Mouse (Mus musculus) brain, adult 2 months (tissue): ENCODE results near the gene Hspa4l.

Source experiments
- DNase-seq: peaks from one replicate; pipeline ENCODE4 v3.0.0; 2011; ENCODE audit warnings: low read depth, low spot score

Gene Hspa4l

DNA sequence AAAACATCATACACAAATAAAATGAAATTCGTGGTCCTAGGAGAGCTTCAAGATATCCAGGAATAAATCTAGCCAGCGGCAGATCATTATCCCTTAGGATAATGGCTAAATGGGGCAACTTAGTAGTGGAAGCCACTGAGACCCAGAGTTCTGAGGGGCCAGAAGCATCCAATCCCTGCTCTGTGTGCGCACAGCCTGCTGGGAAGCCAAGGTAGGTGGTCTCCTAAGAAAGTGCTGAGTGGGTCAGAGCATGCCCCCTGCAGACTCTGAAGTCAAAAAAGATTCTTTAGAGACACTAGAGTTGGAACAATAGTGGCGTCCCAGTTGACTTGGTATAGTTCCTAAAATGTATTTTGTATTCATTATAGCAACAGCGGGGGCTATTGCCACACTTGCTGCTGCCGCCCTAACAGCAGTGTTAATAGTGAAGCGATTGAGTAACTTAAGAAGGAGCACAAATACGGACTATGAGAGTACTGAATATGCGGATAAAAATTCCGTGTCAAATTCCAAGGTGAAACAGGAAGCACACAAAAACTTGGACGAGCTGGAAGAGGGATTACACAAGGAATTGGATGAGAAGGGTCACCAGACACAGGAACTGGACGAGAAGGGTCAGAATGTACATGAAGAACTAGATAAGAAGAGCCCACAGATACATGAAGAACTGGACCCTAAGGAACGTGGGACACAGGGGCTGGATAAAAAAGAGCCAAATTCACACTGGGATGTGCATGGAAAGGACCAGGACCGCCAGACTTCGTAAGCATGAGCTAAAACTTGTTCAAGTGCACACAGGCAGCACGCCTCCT lies at the start of gene Hspa4l:
Hspa4l (plus strand) TSS at position 472 of the 812 bp plus-strand sequence.
- DNase-seq = peak; percentile 15

DNA sequence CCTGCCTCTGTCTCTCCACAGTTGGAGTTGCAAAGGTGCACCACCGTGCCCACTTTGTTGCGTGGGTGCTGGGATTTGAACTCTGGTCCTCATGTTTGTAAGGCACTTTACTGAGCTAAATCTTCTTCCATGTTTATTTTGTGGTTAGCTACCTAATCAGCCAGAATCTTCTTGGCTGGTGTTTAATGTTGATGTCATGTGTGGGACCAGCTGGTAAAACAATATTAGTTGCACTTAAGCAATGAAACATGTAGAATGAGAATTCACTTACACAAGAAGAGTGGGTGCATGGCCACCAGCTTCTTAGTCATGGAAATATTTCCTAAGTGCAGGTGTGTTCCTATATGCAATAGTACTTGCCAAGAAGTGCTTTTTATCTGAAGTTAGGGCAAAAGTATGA lies 49.1 kb upstream of the Hspa4l start:
- no peak for DNase-seq

DNA sequence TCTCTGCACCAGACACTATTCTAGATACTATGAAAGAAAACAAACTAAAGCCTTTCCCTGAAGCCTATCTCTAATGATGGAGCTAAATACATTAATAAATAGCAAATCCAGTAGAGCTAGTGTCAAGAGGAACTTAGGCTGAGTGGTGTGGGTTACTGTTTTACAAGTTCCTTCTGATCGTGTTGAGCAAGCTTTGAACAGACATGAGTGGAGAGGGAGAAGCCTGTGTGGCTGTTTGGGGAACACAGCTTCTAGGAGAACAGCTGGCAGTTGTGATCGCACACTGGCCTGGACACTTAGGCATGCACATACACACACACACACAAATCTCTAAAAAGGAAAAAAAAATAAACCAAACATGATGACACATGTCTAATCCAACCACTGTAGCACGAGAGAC lies 45.5 kb upstream of the Hspa4l start:
- no peak for DNase-seq

DNA sequence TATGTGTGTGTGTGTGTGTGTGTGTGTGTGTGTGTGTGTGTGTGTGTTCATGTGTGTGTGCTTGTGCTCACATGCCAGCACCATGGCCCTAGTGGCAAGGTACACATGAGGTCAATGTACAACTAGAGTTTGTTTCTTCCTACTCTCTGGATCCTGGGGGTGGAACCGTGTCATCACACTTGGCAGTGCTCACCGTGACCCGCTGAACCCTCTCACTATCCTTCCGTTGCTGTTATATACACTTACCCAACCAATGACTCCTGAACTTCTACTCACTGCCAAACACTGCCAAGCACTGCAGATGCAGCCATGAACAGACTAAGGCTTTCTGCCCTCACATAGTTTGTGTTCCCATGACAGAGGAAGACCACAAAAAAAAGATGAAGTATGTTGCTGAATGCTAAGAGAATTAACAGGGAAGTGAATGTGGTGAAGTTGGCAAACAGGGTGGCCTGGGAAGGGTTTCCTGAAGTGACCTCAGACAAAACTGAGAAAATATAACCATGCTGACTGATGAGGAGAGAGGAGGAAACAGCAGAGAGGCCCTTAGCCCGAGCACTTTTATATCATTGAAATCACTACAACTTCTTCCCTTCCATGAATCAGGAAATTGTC lies 39.4 kb upstream of the Hspa4l start:
- DNase-seq = no peak

DNA sequence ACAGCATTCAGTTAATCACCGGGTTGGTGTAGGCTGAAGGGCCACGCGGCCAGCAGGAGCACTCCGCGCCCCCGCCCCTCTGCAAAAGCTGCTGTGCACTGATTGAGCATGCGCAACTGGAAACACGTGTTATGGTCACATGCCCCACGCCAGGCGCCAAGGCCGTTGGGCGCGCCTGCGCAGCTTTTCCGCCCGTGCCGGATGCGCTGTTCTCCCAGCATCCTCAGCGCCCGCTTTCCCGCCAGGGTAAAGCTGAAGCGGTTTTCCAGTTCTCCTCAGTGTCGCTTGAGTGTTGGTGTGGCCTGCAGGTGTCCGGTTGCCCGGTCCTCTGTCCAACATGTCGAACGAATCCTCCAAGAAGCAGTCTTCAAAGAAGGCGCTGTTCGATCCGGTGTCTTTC lies 35.6 kb upstream of the Hspa4l start, which contains the start of gene Slc25a31:
Slc25a31 (plus strand) TSS at position 201 of the 400 bp plus-strand sequence.
- no peak for DNase-seq

DNA sequence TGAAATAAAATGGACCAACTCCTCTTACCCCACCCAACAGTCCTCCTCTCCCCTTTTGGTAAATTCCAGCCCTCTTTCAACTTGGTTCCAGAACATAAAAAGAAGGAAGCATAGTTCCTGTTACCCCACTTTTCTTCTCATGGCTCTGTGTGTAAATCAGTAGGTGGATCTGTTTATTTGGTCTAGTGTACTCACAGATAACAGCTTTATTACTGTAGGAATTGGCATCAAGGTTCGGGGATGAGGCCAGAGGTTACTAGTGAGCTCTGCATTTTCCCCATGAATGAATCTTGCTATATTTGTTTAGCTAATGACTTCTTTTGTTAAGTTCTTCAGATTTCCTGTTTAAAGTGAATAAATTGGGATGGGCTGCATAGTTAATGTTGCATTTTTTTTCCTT lies 28.2 kb upstream of the Hspa4l start:
- DNase-seq = no peak

DNA sequence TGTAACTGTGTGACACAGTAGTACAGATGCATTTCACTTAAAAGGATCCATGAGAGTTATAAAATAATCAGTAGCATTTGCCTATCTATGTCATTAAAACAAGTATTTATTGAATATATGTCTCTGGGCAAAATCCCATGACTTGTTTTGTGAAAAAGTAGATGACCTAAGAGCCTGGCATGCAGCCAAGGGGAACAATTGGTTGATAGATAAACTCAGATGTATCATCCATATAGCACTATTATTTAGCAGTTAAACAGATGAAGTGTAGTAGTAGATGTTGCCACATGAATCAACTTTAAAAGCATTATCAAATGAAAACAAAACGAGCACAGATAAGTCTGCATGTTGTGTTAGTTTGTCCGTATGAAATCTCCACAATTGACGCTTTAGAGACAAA lies 25.3 kb upstream of the Hspa4l start:
- DNase-seq = no peak

DNA sequence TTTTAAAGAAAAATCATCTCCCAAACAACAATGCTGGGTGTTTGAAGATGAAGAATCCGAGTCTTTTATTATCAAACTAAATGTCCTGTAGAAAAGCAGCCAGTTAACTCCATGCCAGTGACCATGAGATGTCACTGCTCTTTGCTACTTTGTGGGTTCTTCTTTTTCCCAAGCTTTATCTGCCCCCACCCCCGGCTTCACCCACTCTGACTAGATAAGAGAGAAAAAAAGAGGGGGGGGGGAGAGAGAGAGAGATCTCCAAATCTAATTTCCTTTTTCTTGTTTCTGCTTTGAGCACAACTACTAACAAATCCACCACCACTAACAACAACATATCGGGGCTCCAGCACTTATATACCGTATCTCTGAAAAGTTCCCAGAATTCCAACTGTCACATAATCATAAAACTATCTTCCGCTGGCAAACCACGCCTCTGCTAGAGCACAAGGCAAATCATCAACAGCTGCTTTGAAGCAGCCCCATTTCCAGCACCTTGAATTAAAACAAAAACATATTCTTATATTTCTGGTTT lies 5.8 kb upstream of the Hspa4l start:
- no peak for DNase-seq

DNA sequence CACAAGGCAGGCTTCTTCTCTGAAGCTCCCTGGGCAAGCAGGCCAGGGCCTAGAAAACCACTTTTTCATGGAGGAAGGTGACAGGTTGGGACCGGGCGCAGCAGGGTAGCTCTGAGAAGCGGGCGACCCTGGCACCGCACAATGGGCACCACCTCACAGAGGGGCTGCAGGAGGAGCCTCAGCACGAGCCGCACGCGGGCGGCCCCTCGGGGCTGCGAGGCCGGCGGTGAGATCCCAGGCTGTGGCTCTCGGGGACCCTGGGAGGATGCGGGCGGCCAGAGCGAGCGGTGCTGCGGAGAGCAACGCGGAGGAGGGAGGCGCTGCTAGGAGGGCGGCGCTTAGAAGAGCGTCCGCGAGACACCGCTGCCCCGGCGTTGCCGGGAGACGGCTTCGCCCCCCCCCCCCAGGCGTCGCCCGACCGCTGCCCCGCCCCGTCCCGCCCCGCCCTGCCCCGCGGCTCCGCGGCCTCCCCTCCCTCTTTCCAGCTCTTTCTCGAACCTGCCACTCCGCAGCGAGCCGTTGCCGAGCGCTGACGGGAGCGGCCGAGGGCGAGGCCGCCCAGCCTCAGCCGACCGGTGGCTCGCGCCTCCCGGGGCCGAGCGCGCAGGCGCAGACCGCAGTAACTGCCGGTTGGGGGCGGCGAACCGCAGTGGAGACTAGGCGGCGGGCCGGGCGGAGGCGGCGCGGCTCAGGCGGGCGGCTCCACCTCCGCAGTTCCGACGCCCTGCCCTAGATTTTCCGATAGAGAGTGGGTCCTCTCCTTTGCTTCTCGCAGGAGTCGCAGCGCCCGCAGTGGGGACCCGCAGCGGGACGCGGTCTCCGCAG lies 753 bp downstream of the Hspa4l start:
- DNase-seq = peak; percentile 94

DNA sequence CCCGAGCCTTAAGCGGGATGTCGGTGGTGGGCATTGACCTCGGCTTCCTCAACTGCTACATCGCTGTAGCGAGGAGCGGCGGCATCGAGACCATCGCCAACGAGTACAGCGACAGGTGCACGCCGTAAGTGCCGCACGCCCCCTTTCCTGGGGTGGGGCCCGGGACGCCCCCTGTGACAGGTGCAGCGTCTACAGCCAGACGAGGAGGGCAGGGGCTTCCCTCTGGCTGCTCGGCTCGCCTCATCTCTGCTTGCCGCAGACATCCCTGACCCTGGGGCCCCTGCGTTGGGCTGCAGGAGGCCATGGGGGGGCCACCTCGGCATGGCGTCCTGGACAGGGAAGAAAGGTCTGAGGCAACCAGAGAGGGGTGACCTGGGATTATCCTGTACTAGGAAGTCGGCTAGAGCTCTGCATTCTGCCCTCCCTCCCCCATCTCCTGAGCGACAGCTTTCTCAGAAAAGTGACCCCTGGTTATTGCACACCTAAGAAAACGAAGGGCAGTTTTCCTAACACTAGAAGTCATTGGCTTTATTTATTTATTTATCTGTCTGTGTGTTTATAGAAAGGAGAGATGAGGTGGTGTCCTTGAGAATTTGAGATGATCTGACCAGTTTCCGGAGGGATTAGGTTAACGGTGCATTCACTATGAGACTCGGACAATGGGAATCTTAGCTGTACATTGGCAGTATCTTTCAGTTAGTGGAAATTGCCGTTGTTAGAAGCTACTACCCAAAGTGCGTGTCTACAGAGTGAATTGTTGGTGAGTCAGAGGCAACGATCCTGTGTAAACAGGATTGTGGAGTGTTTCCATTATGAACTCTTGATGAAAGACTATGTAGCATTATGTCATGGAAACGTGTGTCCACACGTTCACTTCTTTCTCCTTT lies 1.6 kb downstream of the Hspa4l start:
- DNase-seq = peak; percentile 61

DNA sequence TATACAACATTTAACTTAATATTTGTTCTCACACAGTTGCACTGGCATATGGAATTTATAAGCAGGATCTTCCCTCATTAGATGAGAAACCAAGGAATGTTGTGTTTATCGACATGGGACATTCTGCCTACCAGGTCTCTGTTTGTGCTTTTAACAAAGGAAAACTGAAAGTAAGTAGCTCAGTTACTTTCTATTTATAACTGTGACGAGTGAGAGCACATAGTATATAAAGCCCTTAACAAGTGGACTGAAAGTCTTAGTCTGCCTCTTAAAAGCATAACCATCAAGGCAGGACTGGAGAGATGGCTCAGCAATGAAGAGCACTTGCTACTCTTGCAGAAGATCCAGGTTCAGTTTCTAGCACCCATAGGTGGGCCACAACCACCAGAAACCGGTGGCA lies 16.5 kb downstream of the Hspa4l start:
- no peak for DNase-seq

DNA sequence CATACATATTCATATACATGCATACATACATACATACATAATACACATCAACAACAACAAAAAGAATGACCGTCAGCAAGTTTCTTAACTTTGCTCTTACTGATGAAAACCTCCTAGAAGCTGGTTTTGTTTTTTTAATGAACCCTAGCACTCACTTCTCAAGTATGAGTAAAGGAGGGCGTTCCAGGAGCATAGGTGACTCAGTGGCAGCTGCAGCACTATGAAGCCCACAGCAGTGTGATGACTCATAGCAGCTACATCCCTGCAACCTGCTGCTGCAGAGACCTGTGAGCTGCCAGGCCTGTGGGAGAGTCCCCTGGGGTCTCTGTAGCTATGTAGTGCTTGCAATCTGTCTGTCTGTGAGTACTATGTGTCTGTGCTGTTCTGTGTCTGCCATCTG lies 17.0 kb downstream of the Hspa4l start:
- DNase-seq = peak; percentile 67

DNA sequence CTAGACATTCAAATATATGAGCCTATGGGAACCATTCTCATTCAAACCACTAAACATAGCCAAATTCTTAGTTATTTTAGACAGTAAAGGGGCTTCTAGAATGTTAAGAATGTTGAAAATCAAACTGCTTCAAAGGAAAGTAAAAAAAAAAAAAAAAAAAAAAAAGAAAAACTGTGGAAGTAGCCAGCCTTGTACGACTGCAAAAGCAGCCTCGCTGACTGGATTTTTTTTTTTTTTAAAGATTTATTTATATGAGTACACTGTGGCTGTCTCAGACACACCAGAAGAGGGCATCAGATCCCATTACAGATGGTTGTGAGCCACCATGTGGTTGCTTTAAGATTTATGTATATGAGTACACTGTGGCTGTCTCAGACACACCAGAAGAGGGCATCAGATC lies 49.5 kb downstream of the Hspa4l start:
- DNase-seq = no peak

DNA sequence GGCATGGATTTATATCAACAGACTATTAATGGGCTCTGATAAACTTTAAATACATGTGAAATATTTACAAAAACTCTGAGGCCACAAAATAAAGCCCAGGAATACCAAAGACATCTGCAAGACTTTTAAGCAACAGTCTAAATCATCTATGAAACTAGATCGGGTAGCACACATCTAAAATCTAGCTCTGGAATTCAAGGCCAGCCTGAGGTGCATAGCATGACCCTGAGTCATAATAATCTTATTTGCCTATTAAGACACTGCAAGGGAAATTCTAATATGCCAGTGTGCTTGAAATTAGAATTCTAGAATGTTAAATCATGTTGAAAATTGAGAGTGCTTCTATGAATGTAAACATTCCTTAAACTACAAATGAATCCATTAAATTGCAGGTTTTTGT lies 53.8 kb downstream of the Hspa4l start:
- no peak for DNase-seq

DNA sequence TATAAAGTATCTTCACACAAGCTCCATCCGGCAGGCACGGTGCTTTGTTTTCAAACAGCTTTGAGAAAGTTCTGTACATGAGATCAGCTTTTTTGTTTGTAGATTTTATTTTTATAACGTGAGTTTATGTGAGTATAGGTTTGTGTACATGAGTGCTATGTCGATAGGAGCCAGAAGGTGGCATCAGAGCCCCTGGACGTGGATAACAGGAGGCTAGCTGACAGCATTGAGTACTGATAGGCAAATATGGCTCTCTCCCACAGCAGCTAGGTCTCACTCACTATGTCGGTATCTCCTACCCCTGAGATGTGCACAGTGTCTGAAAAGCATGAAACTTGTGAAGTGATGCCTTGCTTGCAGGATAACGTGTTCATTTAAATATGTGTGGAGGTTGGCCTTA lies 54.2 kb downstream of the Hspa4l start:
- peak; percentile 60 for DNase-seq

DNA sequence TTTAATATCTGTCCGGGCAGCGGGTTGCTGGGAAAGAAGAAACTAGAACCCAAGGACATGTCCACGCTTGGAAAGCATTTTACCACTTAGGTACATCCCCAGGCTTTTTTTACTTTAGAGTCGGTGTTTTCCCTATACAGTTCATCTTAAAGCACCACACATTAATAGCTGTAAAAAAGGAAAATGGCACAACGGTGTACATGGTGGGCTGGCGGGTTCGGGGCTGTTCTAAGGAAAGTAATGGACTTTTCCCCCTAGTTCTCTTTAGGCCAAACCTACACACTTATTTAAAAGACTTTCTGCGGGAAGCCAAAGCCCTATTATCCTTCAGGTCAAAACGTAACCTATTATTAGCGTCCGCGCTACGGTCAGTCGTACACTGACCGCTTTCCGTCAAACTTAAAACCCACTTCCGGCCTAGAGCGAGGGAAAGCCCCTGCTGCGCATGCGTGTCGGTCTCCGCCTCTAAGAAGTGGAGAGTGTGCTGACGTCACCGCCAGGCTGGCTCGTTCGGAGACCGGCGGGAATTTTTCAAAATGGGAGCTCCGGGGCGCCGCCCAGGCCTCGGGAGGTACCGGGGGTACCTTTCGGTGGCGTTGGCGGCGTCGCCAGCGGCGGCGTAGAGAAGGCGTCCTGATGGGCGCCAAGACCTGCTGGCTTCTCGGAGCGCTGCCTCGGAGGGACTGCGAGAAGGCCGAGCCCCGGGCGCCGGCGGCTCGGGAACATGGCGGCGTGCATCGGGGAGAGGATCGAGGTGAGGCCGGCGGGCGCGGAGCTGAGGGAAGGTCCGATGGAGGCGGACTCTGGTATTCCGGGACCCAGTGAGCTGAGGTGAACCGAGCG lies 55.5 kb downstream of the Hspa4l start, which contains the start of gene Plk4:
Plk4 (plus strand) TSS at position 490 of the 843 bp plus-strand sequence.
- DNase-seq = peak; percentile 98

DNA sequence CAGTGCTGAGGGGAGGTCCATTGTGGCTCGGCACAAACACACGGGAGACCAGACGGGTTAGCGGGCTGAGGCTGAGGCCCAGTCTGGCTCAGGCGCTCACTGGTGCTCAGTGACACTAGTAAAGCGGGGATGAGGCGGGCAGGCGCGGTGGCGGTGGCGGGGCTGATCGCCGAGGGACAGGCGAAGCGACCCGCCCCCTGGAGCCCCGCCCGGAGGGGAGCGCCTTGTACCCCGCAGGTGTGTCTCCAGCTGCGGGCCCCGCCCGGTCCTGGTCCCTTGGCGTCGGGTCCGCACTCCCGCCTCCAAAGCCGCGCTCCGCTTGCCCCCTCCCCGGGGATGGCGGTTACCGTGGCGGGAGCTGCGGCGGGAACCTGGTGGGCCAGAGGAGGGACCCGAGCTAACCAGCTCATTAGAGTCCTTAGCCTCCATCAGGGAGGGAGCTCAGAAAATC lies 56.1 kb downstream of the Hspa4l start:
- DNase-seq = peak; percentile 31

DNA sequence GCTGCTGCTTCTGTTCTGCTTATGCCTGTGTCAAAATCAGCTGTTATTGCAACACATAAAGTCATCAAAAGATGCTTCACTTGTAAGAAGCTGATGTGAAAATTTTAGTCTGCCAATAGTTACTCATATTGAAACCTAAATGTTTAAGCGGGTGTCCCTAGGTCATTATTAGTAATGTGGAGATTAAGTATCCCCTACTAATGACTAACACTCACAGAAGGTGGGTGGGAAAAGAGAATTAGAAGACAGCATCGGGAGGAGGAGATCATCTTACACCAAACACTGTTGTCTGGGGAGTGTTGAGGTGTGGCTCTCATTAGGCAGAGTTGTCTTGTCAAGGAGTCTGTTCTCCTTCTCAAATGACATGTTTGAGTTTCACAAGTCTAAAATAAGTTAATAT lies 62.6 kb downstream of the Hspa4l start:
- DNase-seq = no peak

DNA sequence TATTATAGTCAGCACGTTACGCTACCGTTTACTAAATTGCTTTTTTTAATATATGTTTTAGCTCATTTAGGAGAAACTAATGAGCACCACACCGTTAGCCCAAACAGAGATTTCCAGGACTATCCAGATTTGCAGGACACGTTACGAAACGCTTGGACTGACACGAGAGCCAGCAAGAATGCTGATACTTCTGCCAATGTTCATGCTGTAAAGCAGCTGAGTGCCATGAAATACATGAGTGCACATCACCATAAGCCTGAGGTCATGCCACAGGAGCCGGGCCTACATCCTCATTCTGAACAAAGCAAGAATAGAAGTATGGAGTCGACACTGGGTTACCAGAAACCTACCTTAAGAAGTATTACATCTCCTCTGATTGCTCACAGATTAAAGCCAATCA lies 64.4 kb downstream of the Hspa4l start:
- DNase-seq = no peak

DNA sequence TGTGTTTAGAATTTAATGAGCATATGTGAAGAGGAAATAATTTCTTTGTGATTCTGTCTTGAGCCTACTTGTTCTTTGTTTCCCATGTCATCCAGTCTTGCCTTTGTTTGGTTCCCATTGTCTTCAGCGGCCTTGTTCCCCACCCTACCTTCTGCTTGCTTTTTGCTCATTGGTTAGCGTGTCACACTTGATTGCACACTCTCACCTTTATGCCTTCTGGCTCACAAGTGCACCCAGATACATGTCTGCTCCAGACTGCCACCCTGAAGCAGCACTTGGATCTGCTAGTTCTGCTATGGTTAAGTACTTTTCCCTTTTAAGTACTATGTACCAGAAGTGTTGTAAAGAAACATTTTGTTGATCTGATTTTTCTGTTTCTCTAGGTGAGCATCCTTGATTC lies 65.6 kb downstream of the Hspa4l start:
- DNase-seq = no peak
